9 mouse cellular contexts compared by ENCODE assay signal in the genomic region with DNA sequence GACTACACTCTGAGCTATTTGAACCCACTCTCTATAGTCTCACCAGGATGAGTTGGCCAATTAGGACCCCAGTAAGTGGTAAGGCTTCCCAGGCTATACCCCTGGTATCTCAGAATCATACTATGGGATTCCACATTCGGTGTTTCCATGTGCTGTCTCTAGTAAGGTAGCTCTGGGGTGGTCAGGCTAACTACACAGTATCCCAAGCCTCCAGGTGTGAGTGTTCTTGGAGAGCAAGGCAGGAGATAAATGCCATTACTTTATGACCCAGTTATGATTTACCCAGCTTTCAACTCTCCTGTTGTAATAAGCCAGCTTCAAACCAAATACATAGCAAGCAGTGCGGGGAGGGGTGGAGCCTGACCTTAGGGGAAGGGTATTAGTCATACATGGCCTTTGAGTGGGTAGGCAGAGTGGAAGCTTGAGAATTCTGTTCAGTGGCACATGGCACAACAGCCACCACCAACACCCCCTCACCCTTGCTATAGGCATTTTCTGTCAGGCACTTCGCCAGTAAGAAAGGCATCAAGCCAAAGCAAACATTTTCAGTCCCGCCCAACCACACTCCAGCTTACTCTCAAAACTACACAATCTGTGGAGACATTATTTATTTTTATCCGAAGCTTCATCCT.
DNase-seq lines count a peak whose midpoint lies in the region; ATAC-seq and TF ChIP-seq lines count a peak whose summit lies in the region.
"Had no signal": no experiment of that assay in that cellular context is flagged by ENCODE, and none has a peak within 500 bp of the region (broad histone marks: within the 10 kb centered on the region; RNA-seq: fewer than 3 reads in every experiment).

No protein-coding gene starts in this region.

- no peaks in the 10 kb centered on the region for H3K36me3 ChIP-seq in intestine, embryonic 14.5 days (ENCODE audit: control insufficient read depth, insufficient read depth, low read length)
- no peaks in the 10 kb centered on the region for H3K36me3 ChIP-seq in intestine, postnatal 0 days (ENCODE audit: control insufficient read depth, insufficient read depth)
- H3K36me3 ChIP-seq: G1E had no signal

- WGBS in intestine, embryonic 14.5 days, result 73% methylated on average over 5 of the region's 5 CpGs
- 47% methylated on average over 5 of the region's 5 CpGs for WGBS in intestine, postnatal 0 days

- no peaks in the 10 kb centered on the region for H3K9me3 ChIP-seq in intestine, embryonic 14.5 days (ENCODE audit: control insufficient read depth, low read length)
- H3K9me3 ChIP-seq in intestine, postnatal 0 days (ENCODE audit: control insufficient read depth), result no peaks in the 10 kb centered on the region

- H3K27me3 ChIP-seq in intestine, embryonic 14.5 days (replicated peaks; ENCODE audit: control insufficient read depth, insufficient read depth, low read length), result no peaks in the 10 kb centered on the region
- H3K27me3 ChIP-seq in intestine, postnatal 0 days (replicated peaks; ENCODE audit: control insufficient read depth, insufficient read depth, low read length), result no peaks in the 10 kb centered on the region

- no peak overlapping the region for H3K4me2 ChIP-seq in intestine, embryonic 14.5 days (ENCODE audit: low read length)
- no peak overlapping the region for H3K4me2 ChIP-seq in intestine, postnatal 0 days (replicated peaks; ENCODE audit: low read depth)

- H3K4me3 ChIP-seq in intestine, embryonic 14.5 days (ENCODE audit: low read depth, low read length), result no peak overlapping the region
- no peak overlapping the region for H3K4me3 ChIP-seq in intestine, postnatal 0 days (ENCODE audit: low read depth, low read length)

- no peak overlapping the region for H3K27ac ChIP-seq in intestine, embryonic 14.5 days (ENCODE audit: low read depth)
- H3K27ac ChIP-seq in intestine, postnatal 0 days (ENCODE audit: low read depth, low read length), result no peak overlapping the region

- no peaks in the 10 kb centered on the region for H3K4me1 ChIP-seq in intestine, embryonic 14.5 days (replicated peaks; ENCODE audit: control insufficient read depth, insufficient read depth, low read length)
- H3K4me1 ChIP-seq in intestine, postnatal 0 days (replicated peaks; ENCODE audit: control insufficient read depth, insufficient read depth, low read length), result no peaks in the 10 kb centered on the region

- 0 out of 2 replicates have a peak, but pooled peaks have one; percentile 50 for ATAC-seq in intestine, embryonic 14.5 days (replicated peaks; ENCODE audit: low FRiP score, low TSS enrichment, low read depth)
- ATAC-seq in intestine, postnatal 0 days, result no peak

- no peak for TF ChIP-seq CTCF in intestine, postnatal 0 days (IDR thresholded peaks at IDR 0.05; ENCODE audit: low read depth)

- H3K9ac ChIP-seq in intestine, embryonic 14.5 days (ENCODE audit: low read length), result no peak overlapping the region
- H3K9ac ChIP-seq in intestine, postnatal 0 days (ENCODE audit: low read depth, low read length), result no peak overlapping the region

- DNase-seq in intestine, embryonic 14.5 days (ENCODE audit: low spot score), result no peak
- DNase-seq in brain, adult 2 months (ENCODE audit: low read depth, low spot score), result peak; percentile 83
- peak; percentile 29 to 35 for DNase-seq in kidney, postnatal 4 days
- peak; percentile 70 for DNase-seq in right cerebral cortex, adult 18-20 months
- DNase-seq in embryo, embryonic 11 days, result no peak
- no peak for DNase-seq in c-Kit-positive CD71-positive TER-119-positive erythroid progenitor cells, embryonic 14.5 days (ENCODE audit: low spot score)
- DNase-seq in cerebellum, adult 8-10 months, result no peak

Comparison
In these comparisons a context has a peak if more than half of its experiments do, and no peak if none do; other contexts are left out.
1. DNase-seq: peak in brain, adult 2 months (single experiment), kidney, postnatal 4 days (2 of 2) and right cerebral cortex, adult 18-20 months (single experiment); none in intestine, embryonic 14.5 days (single experiment), embryo, embryonic 11 days (single experiment), c-Kit-positive CD71-positive TER-119-positive erythroid progenitor cells, embryonic 14.5 days (single experiment) and cerebellum, adult 8-10 months (single experiment).